Mouse (Mus musculus) gastrocnemius, postnatal 25 days (tissue): ENCODE measurements around the gene Keap1. TPM values are rescaled to one million over a fixed set of nuclear protein-coding genes. Genes with fewer than 3 reads are reported as not detected.
"Not testable (repeated sequence)": the region's sequence is repeated elsewhere in the genome, so short reads cannot be mapped to it uniquely, and the experiment has no call there.

Experiments used
- DNase-seq: peaks from one replicate; pipeline ENCODE4 v3.0.0; 2022
- total RNA-seq, 2 experiments: library from RNA; stranded (reverse); gene quantifications; 1 replicate in 1 of 2; 2 replicates in 1 of 2; pipeline ENCODE4 v1.2.3; 2021

The Keap1 gene
- total RNA-seq, 2 experiments from 2014 or later, result 55.0 to 56.3 TPM

DNA sequence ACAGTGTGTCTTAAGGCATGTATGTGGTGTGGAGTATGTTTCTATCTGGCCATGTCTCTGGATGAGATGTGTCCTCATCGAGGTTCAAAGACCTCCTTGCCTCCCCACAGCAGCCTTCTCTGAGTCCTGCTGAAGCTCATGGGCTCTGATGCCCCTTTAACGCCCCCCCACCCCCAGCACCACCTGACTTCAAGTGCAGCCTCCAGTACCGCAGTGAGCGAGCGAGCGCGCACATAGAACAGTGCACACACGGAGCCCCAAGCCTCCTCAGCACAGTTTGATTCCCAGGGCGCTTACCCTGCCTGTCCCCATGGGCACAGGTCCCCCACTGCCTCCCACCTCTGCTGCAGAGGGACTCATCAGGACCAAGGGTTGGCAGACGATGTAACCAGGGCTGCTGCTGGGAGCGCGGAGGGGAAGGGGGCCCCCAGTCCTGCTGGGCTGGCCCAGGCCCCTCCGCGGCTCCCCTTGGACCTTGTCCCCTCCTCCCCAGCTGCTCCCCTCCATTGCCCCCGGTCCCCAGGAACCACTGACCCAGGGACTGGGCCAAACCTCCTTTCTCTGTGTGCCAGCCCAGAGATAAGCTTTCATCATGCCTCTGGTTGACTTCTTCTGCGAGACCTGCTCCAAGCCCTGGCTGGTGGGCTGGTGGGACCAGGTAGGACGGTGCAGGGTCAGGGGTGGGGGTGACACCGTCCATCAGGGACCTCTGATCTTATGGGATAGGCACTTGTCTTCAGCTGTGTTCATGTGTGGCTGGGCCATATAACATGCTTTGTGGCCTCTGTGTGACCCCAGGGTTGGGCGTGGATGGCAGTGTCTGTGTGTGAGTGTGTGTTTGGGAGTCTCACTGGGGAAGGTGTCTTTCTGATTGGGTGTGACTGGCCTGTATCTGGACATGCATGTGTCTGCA lies 42.4 kb downstream of the Keap1 start:
- DNase-seq, result no peak

DNA sequence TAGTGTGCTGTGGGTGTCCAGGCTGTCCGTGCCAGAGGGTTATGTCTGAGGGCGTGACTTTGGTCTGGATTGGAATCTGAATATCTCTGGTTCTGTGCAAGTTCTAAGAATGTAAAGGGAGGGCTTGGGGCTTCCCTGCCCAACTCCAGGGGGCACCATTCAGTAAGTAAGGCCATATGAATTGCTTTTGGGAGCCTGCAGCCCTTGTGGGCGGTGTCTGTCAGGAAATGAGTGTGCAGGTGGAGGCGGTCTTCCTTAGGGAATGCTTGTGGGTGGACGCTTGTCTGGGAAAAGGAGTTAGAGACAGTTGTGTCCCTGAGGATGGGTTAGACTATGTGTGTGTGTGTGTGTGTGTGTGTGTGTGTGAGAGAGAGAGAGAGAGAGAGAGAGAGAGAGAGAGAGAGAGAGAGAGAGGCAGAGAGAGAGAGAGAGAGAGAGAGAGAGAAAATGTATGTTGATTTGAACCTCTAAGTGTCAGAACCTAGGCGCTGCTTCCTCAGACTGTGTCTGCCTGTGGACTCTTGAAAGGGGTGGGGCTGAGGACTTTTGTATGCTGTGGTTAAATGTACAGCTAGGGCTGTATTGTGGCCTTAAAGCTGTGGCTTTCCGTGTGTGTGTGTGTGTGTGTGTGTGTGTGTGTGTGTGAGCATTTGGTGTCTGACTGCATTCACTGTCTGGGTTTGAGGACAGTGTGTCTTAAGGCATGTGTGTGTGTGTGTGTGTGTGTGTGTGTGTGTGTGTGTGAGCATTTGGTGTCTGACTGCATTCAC lies 43.2 kb downstream of the Keap1 start:
- not testable (repeated sequence) for DNase-seq

DNA sequence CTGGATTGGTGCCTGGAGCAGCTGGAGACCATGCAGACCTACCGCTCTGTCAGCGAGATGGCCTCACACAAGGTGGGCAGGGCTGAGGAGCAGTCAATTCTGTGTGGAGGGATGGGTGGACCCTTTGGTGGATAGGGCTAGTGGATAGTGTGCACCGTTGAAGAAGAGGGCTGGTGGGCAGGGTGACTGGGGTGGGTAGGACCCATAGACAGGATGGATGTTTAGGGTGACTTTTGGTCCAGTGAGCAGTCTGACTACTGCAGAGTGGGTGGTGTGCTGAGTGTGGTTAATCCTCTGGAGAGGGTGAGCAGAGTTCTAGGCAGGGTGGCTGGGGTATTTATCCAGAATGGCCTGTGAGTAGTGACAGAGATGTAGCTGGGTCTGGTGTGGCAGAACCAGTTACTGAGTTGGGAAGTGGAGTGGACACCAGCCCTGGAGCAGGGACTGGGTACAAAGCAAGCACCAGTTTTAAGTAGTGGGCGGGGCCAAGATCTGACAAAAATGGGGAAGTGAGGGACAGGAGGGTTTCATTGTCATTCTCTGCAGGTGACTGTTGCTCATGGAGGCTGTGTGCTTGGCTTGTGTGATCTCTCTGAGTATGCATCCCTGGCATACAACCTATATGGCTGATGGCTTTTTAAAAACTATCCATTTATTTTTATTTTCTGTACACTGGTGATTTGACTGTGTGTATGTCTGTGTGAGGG lies 44.2 kb downstream of the Keap1 start:
- DNase-seq, result no peak

DNA sequence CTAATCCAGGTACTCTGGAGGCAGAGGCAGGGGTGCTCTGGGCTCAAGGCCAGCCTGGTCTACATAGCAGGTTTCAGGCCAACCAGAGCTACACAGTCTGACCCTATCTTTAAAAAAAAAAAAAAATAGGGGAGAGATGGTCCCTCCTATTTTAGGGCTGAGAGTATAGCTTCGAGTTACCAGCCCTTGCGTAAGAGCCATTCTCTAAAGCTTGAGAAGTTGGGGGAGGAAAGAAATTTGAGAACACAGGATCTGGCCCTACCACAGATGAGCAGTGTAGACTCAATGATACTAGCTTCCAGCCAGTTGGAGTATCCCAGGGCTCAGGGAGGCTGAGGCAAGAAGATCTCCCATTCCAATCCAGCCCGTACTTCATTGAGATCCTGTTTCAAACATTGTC lies 45.4 kb downstream of the Keap1 start:
- DNase-seq, result no peak

DNA sequence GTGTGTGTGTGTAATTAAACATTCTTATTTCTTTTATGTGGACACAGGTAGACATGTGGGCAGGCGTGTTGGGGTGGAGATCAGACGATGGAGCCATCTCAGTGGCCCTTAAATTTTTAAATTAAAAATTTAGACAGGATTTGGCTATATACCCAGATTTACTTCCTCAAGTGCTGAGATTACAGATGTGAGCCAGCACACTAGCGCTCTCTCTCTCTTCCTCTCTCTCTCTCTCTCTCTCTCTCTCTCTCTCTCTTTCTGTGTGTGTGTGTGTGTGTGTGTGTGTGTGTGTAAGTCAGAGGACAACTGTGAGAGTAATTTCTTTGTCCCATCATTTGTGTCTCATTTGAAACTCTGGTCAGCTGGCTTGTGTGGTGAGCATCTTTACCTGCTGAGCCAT lies 48.5 kb downstream of the Keap1 start:
- DNase-seq, result no peak

DNA sequence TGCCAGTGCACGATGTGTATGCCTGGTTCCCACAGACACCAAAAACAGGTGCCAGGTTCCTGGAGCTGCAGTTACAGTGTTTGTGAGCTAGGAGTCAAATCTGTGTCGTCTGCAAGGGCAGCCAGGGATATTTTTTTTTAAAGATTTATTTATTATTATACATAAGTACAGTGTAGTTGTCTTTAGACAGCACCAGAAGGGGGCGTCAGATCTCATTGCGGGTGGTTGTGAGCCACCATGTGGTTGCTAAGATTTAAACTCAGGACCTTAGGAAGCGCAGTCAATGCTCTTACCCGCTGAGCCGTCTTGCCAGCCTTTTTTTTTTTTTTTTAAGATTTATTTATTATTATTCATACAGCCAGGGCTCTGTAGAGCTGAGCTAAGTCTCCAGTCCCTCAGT lies 49.3 kb downstream of the Keap1 start:
- no peak for DNase-seq

DNA sequence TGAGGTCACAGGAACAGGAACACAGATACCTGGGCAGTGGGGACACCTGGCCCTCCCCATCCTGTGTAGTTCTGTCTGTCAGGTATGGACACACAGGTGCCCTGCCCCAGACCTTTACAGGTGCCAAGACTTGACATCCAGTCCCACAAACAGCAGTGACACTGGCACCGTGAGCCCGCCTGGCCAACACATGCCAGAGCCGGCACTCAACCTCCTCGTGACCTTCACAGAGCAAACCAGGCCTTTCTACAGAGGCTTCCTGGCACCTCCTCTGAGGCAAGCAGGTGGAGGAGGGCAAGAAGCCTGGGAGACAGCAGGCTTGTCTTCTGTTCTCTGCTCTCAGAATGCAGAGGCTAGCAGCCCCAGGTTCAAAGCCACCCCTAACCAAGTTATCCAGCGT lies 53.7 kb downstream of the Keap1 start:
- peak; percentile 72 for DNase-seq

DNA sequence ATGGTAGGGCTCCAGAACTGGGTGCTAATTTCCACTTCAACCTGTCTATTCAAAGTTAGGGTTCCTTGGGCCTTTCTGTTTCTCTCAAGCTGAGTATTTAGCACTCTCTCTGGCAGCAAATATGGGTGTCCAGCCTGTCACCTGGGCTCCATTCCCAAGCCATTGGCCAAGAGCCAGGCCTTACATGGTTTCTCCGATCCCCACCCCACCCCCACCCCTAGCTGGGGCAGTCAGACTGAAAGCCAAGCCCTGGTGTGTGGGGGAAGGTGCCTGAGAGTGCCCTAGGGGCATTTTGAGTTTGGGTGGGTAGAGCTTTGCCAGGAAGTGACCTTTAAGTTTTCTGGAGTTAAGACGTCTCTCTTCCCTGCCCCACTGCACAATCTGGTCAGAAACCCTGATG lies 54.4 kb downstream of the Keap1 start:
- peak; percentile 76 for DNase-seq

DNA sequence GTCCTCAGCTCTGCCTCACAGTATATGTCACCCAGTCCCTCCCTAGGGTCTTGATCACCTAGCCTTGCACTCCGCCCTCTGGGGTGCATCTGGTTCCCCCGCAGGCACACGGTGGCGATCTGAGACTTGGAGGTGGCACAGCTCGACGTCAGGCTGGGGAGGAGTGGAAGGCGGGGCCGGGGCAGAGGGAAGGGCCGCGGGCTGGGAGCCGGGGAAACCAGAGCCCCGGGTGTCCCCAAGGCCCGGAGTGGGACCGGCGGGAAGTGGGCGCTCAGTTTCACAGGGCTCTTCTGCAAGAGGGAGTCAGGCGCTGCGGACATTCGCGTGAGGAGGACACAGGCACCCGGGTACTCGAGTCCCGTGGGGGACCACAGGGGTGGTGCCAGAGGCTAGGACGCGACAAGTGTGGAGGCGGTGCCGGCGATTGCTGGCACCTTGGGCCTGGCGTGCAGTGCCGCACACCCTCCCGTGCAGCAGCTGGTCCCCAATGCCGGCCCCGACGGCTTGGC lies 55.2 kb downstream of the Keap1 start:
- DNase-seq, result peak; percentile 82

DNA sequence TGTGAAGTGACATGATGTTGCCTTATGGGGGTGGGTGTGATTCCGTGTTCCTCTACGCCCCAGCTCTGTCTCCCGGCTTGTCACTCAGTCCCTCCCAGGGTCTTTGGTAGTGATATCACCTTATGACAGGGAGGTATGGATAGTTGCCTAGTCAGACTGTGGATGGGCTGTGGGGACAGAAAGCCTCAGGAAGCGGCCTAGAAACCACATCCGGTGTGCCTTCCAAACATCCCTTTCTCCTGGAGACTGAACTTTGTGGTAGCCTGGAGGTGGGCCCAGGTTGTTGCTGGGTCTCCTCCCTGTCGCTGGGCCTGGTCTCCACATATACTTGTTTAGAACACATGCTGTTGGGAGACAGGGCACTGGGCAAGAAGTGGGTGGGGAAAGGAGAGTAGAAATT lies 55.7 kb downstream of the Keap1 start:
- DNase-seq, result no peak

DNA sequence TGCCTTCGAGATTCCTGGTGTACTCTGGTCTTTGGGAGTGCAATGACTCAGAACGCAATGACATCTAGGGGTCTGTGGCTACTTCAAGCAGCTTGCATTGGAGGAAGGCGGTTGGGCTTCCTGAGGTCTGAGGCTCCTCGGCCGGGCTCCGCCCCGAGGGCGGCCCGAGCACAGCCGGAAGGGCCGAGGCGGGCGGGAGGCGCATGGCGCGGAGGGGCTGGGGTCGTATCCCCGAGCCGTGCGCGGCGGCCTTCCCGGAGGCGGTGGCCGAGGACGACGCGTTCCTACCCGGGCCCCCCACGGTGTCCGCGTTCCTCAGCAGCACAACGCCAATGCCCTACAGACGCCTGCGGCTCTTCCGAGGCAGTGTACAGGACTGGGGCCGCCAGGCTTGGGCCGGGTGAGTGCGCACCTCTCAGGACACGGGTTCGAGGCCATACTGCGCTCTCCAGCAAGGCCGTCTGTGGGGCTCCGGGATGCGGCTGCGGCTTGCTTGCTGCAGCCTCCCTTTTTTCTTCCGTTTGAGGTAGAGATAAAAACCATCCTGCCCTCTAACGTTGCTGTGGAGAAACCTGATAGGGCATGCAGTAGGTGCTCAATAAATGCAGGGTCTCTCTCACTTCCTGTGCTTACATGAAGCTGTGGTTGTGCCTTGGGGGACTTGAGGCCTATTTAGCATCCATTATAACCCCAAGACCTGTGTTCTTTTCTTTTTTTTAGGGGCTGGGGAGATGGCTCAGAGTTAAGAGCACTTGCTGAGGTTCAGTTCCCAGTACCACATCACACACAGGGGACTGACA lies 57.5 kb downstream of the Keap1 start:
- peak; percentile 40 for DNase-seq

DNA sequence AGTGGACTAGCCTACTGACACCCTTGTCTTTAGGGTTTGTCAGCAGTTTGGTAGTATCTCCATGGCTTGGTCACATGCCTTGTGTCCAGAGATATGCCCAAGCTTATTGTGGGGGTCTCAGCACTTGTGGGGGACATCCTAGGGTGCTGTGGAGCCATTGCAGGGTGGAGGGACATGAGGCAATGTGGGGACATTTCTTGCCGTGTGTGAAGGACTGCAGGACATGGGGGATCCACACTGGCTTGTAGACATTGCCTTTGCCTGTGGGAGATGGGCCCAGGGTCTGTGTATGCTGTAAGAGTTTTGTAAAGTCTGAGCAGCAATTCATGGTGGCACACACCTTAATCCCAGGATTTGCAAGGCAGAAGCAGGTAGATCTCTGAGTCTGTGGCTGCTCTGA lies 58.3 kb downstream of the Keap1 start:
- DNase-seq, result no peak

DNA sequence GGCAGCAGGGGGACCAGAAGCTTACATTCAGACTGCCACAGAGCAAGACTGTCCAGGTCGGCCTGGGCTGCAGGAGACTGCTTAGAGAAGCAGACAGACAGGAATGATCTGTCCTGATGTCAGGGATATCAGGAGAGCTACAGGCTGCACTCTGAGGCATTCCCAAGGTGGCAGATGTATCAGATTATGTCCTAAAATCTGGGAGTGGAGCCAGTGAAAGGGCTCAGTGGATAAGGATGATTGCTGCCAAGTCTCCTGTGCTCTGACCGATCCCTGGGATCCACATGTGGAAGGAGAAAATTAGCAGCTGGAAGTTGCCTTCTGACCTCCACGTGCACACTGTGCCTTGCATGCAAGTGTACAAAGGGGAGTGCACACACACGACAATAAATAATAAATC lies 58.8 kb downstream of the Keap1 start:
- no peak for DNase-seq

Other genes starting within 250 kb of the Keap1 start
- gene Mrpl4, start 236.6 kb downstream of the Keap1 start, total RNA-seq, result 10 to 100 TPM; 61.9 to 62.8 TPM
- 1 to 10 TPM; 1.6 to 3.0 TPM for gene Icam1, start 223.4 kb downstream of the Keap1 start, total RNA-seq
- gene Icam4, start 210.0 kb downstream of the Keap1 start, total RNA-seq, result 1 to 10 TPM; 1.0 to 1.6 TPM
- not detected for gene Icam5, start 207.3 kb downstream of the Keap1 start, total RNA-seq
- gene Zglp1, start 172.3 kb downstream of the Keap1 start, total RNA-seq, result not detected
- gene Gm49373, start 166.3 kb downstream of the Keap1 start, total RNA-seq, result under 1 TPM in 1 of 2 experiments, not detected in 1; 0.27 TPM
- 10 to 100 TPM; 34.7 to 35.4 TPM for gene Fdx1l, start 165.7 kb downstream of the Keap1 start, total RNA-seq
- gene Gm38431, start 147.4 kb downstream of the Keap1 start, total RNA-seq, result under 1 TPM; 0.35 to 0.67 TPM
- 10 to 100 TPM; 15.2 to 17.0 TPM for gene Raver1, start 147.4 kb downstream of the Keap1 start, total RNA-seq
- 1 to 10 TPM; 4.7 to 5.8 TPM for gene Tyk2, start 108.1 kb downstream of the Keap1 start, total RNA-seq
- gene Cdc37, start 89.4 kb downstream of the Keap1 start, total RNA-seq, result 100 to 1,000 TPM; 120 to 126 TPM
- 10 to 100 TPM; 44.6 to 46.7 TPM for gene Pde4a, start 73.6 kb downstream of the Keap1 start, total RNA-seq
- gene S1pr5, start 9.1 kb upstream of the Keap1 start, total RNA-seq, result under 1 TPM; 0.13 to 0.16 TPM
- 10 to 100 TPM; 60.5 to 63.9 TPM for gene Atg4d, start 25.9 kb upstream of the Keap1 start, total RNA-seq
- gene Kri1, start 48.6 kb upstream of the Keap1 start, total RNA-seq, result 1 to 10 TPM; 8.3 to 8.5 TPM
- gene Cdkn2d, start 52.0 kb upstream of the Keap1 start, total RNA-seq, result 1 to 10 TPM; 7.4 to 9.1 TPM
- not detected for gene Ap1m2, start 73.0 kb upstream of the Keap1 start, total RNA-seq
- gene Slc44a2, start 81.3 kb upstream of the Keap1 start, total RNA-seq, result 100 to 1,000 TPM; 117 to 128 TPM
- 10 to 100 TPM; 17.9 to 19.2 TPM for gene Ilf3, start 128.5 kb upstream of the Keap1 start, total RNA-seq
- 1 to 10 TPM; 5.3 to 7.7 TPM for gene Qtrt1, start 172.5 kb upstream of the Keap1 start, total RNA-seq
- gene Dnm2, start 185.5 kb upstream of the Keap1 start, total RNA-seq, result 10 to 100 TPM; 39.9 to 41.6 TPM